Mouse (Mus musculus) adrenal gland, adult 8-10 months (tissue): ENCODE results near the gene Slc35f2. TPM values are rescaled to one million over a fixed set of nuclear protein-coding genes. Genes with fewer than 3 reads are reported as not detected.

Source experiments
- DNase-seq: peaks from one replicate; pipeline ENCODE4 v3.0.0; 2022
- total RNA-seq, 4 experiments: library from RNA; stranded (reverse); gene quantifications; 2 replicates each; pipeline ENCODE4 v1.2.4; 2022

The Slc35f2 gene
- total RNA-seq, 4 experiments from 2014 or later = 1.2 to 3.3 (median 2.5) TPM

- peak; percentile 4 for DNase-seq
These were observed 57.9 kb downstream of the Slc35f2 start for GRCm38 (mm10) chr9:53829081-53829865.

GRCm38 (mm10) chr9:53829866-53830209 is 58.5 kb downstream of the Slc35f2 start:
- no peak for DNase-seq

- no peak for DNase-seq
These were observed 63.7 kb downstream of the Slc35f2 start for GRCm38 (mm10) chr9:53835039-53835438.

- no peak for DNase-seq
These were observed 64.6 kb downstream of the Slc35f2 start for GRCm38 (mm10) chr9:53835976-53836375.

- no peak for DNase-seq
These were observed 67.5 kb downstream of the Slc35f2 start for GRCm38 (mm10) chr9:53838816-53839215.

GRCm38 (mm10) chr9:53848548-53848947 is 77.2 kb downstream of the Slc35f2 start:
- DNase-seq = no peak

GRCm38 (mm10) chr9:53849864-53850263 is 78.5 kb downstream of the Slc35f2 start, which contains the start of gene Sln:
Gene Sln, plus strand, starts transcription at chr9:53850164.
- no peak for DNase-seq

GRCm38 (mm10) chr9:53852158-53852557 is 80.8 kb downstream of the Slc35f2 start:
- no peak for DNase-seq

GRCm38 (mm10) chr9:53853672-53854071 is 82.3 kb downstream of the Slc35f2 start:
- DNase-seq = no peak

GRCm38 (mm10) chr9:53854525-53854924 is 83.2 kb downstream of the Slc35f2 start:
- DNase-seq = no peak

GRCm38 (mm10) chr9:53857864-53858263 is 86.5 kb downstream of the Slc35f2 start:
- DNase-seq = no peak

Other genes with a start within 250 kb of the Slc35f2 start
- 10 to 100 TPM; 16.0 to 22.9 (median 20.7) TPM for gene Atm, start 234.8 kb upstream of the Slc35f2 start, total RNA-seq
- gene Npat, start 234.5 kb upstream of the Slc35f2 start, total RNA-seq = 10 to 100 TPM; 12.6 to 16.6 (median 14.6) TPM
- gene Acat1, start 161.2 kb upstream of the Slc35f2 start, total RNA-seq = 100 to 1,000 TPM in 3 of 4 experiments, 10 to 100 TPM in 1; 74.4 to 114 (median 105) TPM
- 10 to 100 TPM; 36.4 to 48.5 (median 41.0) TPM for gene Cul5, start 101.5 kb upstream of the Slc35f2 start, total RNA-seq
- gene Rab39, start 65.3 kb upstream of the Slc35f2 start, total RNA-seq = 1 to 10 TPM in 2 of 4 experiments, under 1 TPM in 2; 0.38 to 1.4 (median 0.99) TPM
- gene Sln, start 78.6 kb downstream of the Slc35f2 start, total RNA-seq = not detected
- gene Elmod1, start 203.8 kb downstream of the Slc35f2 start, total RNA-seq = 1 to 10 TPM; 3.8 to 7.0 (median 4.3) TPM